Mouse (Mus musculus): ENCODE measurements around the gene Clip3. TPM values are rescaled to one million over a fixed set of nuclear protein-coding genes. Genes with fewer than 3 reads are reported as not detected.

The Clip3 gene
- polyA plus RNA-seq, 2 experiments = 0.86 to 1.0 TPM

- no peaks in the 10 kb centered on the region for H3K9me3 ChIP-seq (ENCODE audit: control insufficient read depth, low read length)
- H3K36me3 ChIP-seq (replicated peaks; ENCODE audit: control insufficient read depth, insufficient read depth, low read depth) = no peaks in the 10 kb centered on the region
- TF ChIP-seq EP300 (IDR thresholded peaks at IDR 0.05; ENCODE audit: low read depth) (no peak), CTCF (IDR thresholded peaks at IDR 0.05; ENCODE audit: low read depth) (no peak)
- H3K27ac ChIP-seq = no peak overlapping the region
- WGBS (ENCODE audit: insufficient replicate concordance) = 51% methylated on average over 4 of the region's 4 CpGs
- DNase-seq (ENCODE audit: low read depth in 3 of 3, low spot score in 3 of 3) = no peak
- H3K9ac ChIP-seq (replicated peaks) = no peak overlapping the region
- H3K4me3 ChIP-seq (ENCODE audit: insufficient read depth in 1 of 2, low read depth in 2 of 2, low read length in 2 of 2) = no peak overlapping the region
- peaks cover 0 to 7% of the 10 kb centered on the region in 2 experiments; a peak in 1 of 4 replicates for H3K4me1 ChIP-seq (replicated peaks; ENCODE audit: control insufficient read depth in 2 of 2, insufficient read depth in 2 of 2, low read length in 1 of 2)
- H3K27me3 ChIP-seq (ENCODE audit: control insufficient read depth, insufficient read depth, low read length) = no peaks in the 10 kb centered on the region
- no peak; the same call in 1 of the 2 replicates for ATAC-seq (ENCODE audit: insufficient read depth)
- H3K4me2 ChIP-seq (ENCODE audit: low read depth) = no peak overlapping the region
Measured at GRCm38 (mm10) chr7:30354059-30354458, 62.5 kb downstream of the Clip3 start.

Other genes with a start within 250 kb of the Clip3 start
- gene Zfp14, start 240.3 kb upstream of the Clip3 start, polyA plus RNA-seq (2012; rRNA removed) = 0.24 and 0.38 TPM in 2 replicates
- gene Zfp14, start 240.3 kb upstream of the Clip3 start, polyA plus RNA-seq (2014; fragmentation: Nextera tagmentation; extraction: Ambion mirVana) = 0.21 and 0.27 TPM in 2 replicates
- 0.22 and 0.50 TPM in 2 replicates for gene Zfp82, start 218.8 kb upstream of the Clip3 start, polyA plus RNA-seq (2012; rRNA removed)
- gene Zfp82, start 218.8 kb upstream of the Clip3 start, polyA plus RNA-seq (2014; fragmentation: Nextera tagmentation; extraction: Ambion mirVana) = 1.2 and 1.8 TPM in 2 replicates
- 0.13 TPM in 1 of 2 replicates, not detected in the other for gene Gm26920, start 201.3 kb upstream of the Clip3 start, polyA plus RNA-seq (2012; rRNA removed)
- gene Gm26920, start 201.3 kb upstream of the Clip3 start, polyA plus RNA-seq (2014; fragmentation: Nextera tagmentation; extraction: Ambion mirVana) = 0.23 TPM in 1 of 2 replicates, not detected in the other
- gene Zfp566, start 201.2 kb upstream of the Clip3 start, polyA plus RNA-seq (2012; rRNA removed) = 0.54 and 1.8 TPM in 2 replicates
- gene Zfp566, start 201.2 kb upstream of the Clip3 start, polyA plus RNA-seq (2014; fragmentation: Nextera tagmentation; extraction: Ambion mirVana) = 1.3 and 1.5 TPM in 2 replicates
- gene Zfp260, start 197.0 kb upstream of the Clip3 start, polyA plus RNA-seq (2012; rRNA removed) = 3.7 and 4.8 TPM in 2 replicates
- 11.9 and 12.6 TPM in 2 replicates for gene Zfp260, start 197.0 kb upstream of the Clip3 start, polyA plus RNA-seq (2014; fragmentation: Nextera tagmentation; extraction: Ambion mirVana)
- gene Zfp382, start 169.8 kb upstream of the Clip3 start, polyA plus RNA-seq (2012; rRNA removed) = 0.26 and 0.66 TPM in 2 replicates
- gene Zfp382, start 169.8 kb upstream of the Clip3 start, polyA plus RNA-seq (2014; fragmentation: Nextera tagmentation; extraction: Ambion mirVana) = 0.32 and 1.5 TPM in 2 replicates
- gene Zfp146, start 122.0 kb upstream of the Clip3 start, polyA plus RNA-seq (2012; rRNA removed) = 13.5 and 20.8 TPM in 2 replicates
- gene Zfp146, start 122.0 kb upstream of the Clip3 start, polyA plus RNA-seq (2014; fragmentation: Nextera tagmentation; extraction: Ambion mirVana) = 4.2 and 4.4 TPM in 2 replicates
- 3.5 TPM in 2 replicates for gene Cox7a1, start 107.6 kb upstream of the Clip3 start, polyA plus RNA-seq (2012; rRNA removed)
- 5.5 and 7.0 TPM in 2 replicates for gene Cox7a1, start 107.6 kb upstream of the Clip3 start, polyA plus RNA-seq (2014; fragmentation: Nextera tagmentation; extraction: Ambion mirVana)
- gene Capns1, start 92.9 kb upstream of the Clip3 start, polyA plus RNA-seq (2012; rRNA removed) = 122 and 167 TPM in 2 replicates
- 29.3 and 31.2 TPM in 2 replicates for gene Capns1, start 92.9 kb upstream of the Clip3 start, polyA plus RNA-seq (2014; fragmentation: Nextera tagmentation; extraction: Ambion mirVana)
- gene Polr2i, start 59.8 kb upstream of the Clip3 start, polyA plus RNA-seq (2012; rRNA removed) = 71.8 and 72.4 TPM in 2 replicates
- 59.2 and 61.1 TPM in 2 replicates for gene Polr2i, start 59.8 kb upstream of the Clip3 start, polyA plus RNA-seq (2014; fragmentation: Nextera tagmentation; extraction: Ambion mirVana)
- 13.1 and 24.4 TPM in 2 replicates for gene Tbcb, start 59.5 kb upstream of the Clip3 start, polyA plus RNA-seq (2012; rRNA removed)
- 44.8 and 47.1 TPM in 2 replicates for gene Tbcb, start 59.5 kb upstream of the Clip3 start, polyA plus RNA-seq (2014; fragmentation: Nextera tagmentation; extraction: Ambion mirVana)
- not detected in 2 replicates for gene Ovol3, start 56.0 kb upstream of the Clip3 start, polyA plus RNA-seq (2012; rRNA removed)
- not detected in 2 replicates for gene Ovol3, start 56.0 kb upstream of the Clip3 start, polyA plus RNA-seq (2014; fragmentation: Nextera tagmentation; extraction: Ambion mirVana)
- gene Thap8, start 11.6 kb upstream of the Clip3 start, polyA plus RNA-seq (2012; rRNA removed) = 0.03 TPM in 1 of 2 replicates, not detected in the other
- not detected in 2 replicates for gene Thap8, start 11.6 kb upstream of the Clip3 start, polyA plus RNA-seq (2014; fragmentation: Nextera tagmentation; extraction: Ambion mirVana)
- gene Wdr62, start 11.3 kb upstream of the Clip3 start, polyA plus RNA-seq (2012; rRNA removed) = 12.4 and 14.0 TPM in 2 replicates
- 7.5 and 8.8 TPM in 2 replicates for gene Wdr62, start 11.3 kb upstream of the Clip3 start, polyA plus RNA-seq (2014; fragmentation: Nextera tagmentation; extraction: Ambion mirVana)
- 13.8 and 18.6 TPM in 2 replicates for gene Alkbh6, start 17.0 kb downstream of the Clip3 start, polyA plus RNA-seq (2012; rRNA removed)
- 16.0 and 19.5 TPM in 2 replicates for gene Alkbh6, start 17.0 kb downstream of the Clip3 start, polyA plus RNA-seq (2014; fragmentation: Nextera tagmentation; extraction: Ambion mirVana)
- 11.1 and 12.0 TPM in 2 replicates for gene Syne4, start 23.1 kb downstream of the Clip3 start, polyA plus RNA-seq (2012; rRNA removed)
- 7.0 and 7.6 TPM in 2 replicates for gene Syne4, start 23.1 kb downstream of the Clip3 start, polyA plus RNA-seq (2014; fragmentation: Nextera tagmentation; extraction: Ambion mirVana)
- 0.11 and 0.19 TPM in 2 replicates for gene E130208F15Rik, start 30.0 kb downstream of the Clip3 start, polyA plus RNA-seq (2012; rRNA removed)
- gene E130208F15Rik, start 30.0 kb downstream of the Clip3 start, polyA plus RNA-seq (2014; fragmentation: Nextera tagmentation; extraction: Ambion mirVana) = not detected in 2 replicates
- 3.8 and 5.1 TPM in 2 replicates for gene Sdhaf1, start 32.2 kb downstream of the Clip3 start, polyA plus RNA-seq (2012; rRNA removed)
- gene Sdhaf1, start 32.2 kb downstream of the Clip3 start, polyA plus RNA-seq (2014; fragmentation: Nextera tagmentation; extraction: Ambion mirVana) = 6.7 and 7.0 TPM in 2 replicates
- gene Lrfn3, start 71.0 kb downstream of the Clip3 start, polyA plus RNA-seq (2012; rRNA removed) = 1.4 and 1.7 TPM in 2 replicates
- gene Lrfn3, start 71.0 kb downstream of the Clip3 start, polyA plus RNA-seq (2014; fragmentation: Nextera tagmentation; extraction: Ambion mirVana) = 0.79 and 1.2 TPM in 2 replicates
- 78.3 and 95.0 TPM in 2 replicates for gene Tyrobp, start 122.0 kb downstream of the Clip3 start, polyA plus RNA-seq (2012; rRNA removed)
- 105 and 113 TPM in 2 replicates for gene Tyrobp, start 122.0 kb downstream of the Clip3 start, polyA plus RNA-seq (2014; fragmentation: Nextera tagmentation; extraction: Ambion mirVana)
- 3.3 and 4.7 TPM in 2 replicates for gene Hcst, start 128.1 kb downstream of the Clip3 start, polyA plus RNA-seq (2012; rRNA removed)
- 4.5 and 4.9 TPM in 2 replicates for gene Hcst, start 128.1 kb downstream of the Clip3 start, polyA plus RNA-seq (2014; fragmentation: Nextera tagmentation; extraction: Ambion mirVana)
- gene Nfkbid, start 130.0 kb downstream of the Clip3 start, polyA plus RNA-seq (2012; rRNA removed) = 0.92 and 1.2 TPM in 2 replicates
- 0.69 and 1.1 TPM in 2 replicates for gene Nfkbid, start 130.0 kb downstream of the Clip3 start, polyA plus RNA-seq (2014; fragmentation: Nextera tagmentation; extraction: Ambion mirVana)
- gene Aplp1, start 153.8 kb downstream of the Clip3 start, polyA plus RNA-seq (2012; rRNA removed) = 2.9 and 4.0 TPM in 2 replicates
- gene Aplp1, start 153.8 kb downstream of the Clip3 start, polyA plus RNA-seq (2014; fragmentation: Nextera tagmentation; extraction: Ambion mirVana) = 3.5 and 4.5 TPM in 2 replicates
- 0.10 and 0.30 TPM in 2 replicates for gene Kirrel2, start 166.0 kb downstream of the Clip3 start, polyA plus RNA-seq (2012; rRNA removed)
- 0.18 TPM in 1 of 2 replicates, not detected in the other for gene Kirrel2, start 166.0 kb downstream of the Clip3 start, polyA plus RNA-seq (2014; fragmentation: Nextera tagmentation; extraction: Ambion mirVana)
- gene Nphs1, start 166.6 kb downstream of the Clip3 start, polyA plus RNA-seq (2012; rRNA removed) = 0.03 TPM in 2 replicates
- gene Nphs1, start 166.6 kb downstream of the Clip3 start, polyA plus RNA-seq (2014; fragmentation: Nextera tagmentation; extraction: Ambion mirVana) = 0.08 and 0.19 TPM in 2 replicates
- 47.9 and 52.1 TPM in 2 replicates for gene Prodh2, start 201.9 kb downstream of the Clip3 start, polyA plus RNA-seq (2012; rRNA removed)
- 33.8 and 41.4 TPM in 2 replicates for gene Prodh2, start 201.9 kb downstream of the Clip3 start, polyA plus RNA-seq (2014; fragmentation: Nextera tagmentation; extraction: Ambion mirVana)
- gene Arhgap33, start 243.3 kb downstream of the Clip3 start, polyA plus RNA-seq (2012; rRNA removed) = 7.1 and 7.9 TPM in 2 replicates
- 1.3 and 2.0 TPM in 2 replicates for gene Arhgap33, start 243.3 kb downstream of the Clip3 start, polyA plus RNA-seq (2014; fragmentation: Nextera tagmentation; extraction: Ambion mirVana)